Mouse (Mus musculus) olfactory bulb, adult 2 months (tissue): ENCODE results near the gene Gm5725. TPM values are rescaled to one million over a fixed set of nuclear protein-coding genes. Genes with fewer than 3 reads are reported as not detected.
"Not testable (repeated sequence)": the region's sequence is repeated elsewhere in the genome, so short reads cannot be mapped to it uniquely, and the experiment has no call there.

Experiments used
- H3K27ac ChIP-seq: fragments of 200-500 bp; 2 replicates; pipeline ENCODE4 v1.5.1; 2012; ENCODE audit warnings: low read depth, low read length; ENCODE audit not compliant: insufficient read depth
- H3K4me1 ChIP-seq: fragments of 200-500 bp; 2 replicates; pipeline ENCODE4 v1.6.1; 2012; ENCODE audit warnings: low read length; ENCODE audit not compliant: control insufficient read depth, insufficient read depth
- H3K4me3 ChIP-seq: fragments of 200-500 bp; 2 replicates; pipeline ENCODE4 v1.5.1; 2012; ENCODE audit warnings: mild to moderate bottlenecking, low read depth, low read length, moderate library complexity; ENCODE audit not compliant: insufficient read depth
- WGBS: fragments of 180-500 bp; shearing (Covaris S2); methylation state at CpG from one replicate; pipeline ENCODE4 v1.1.7; 2018; 5-methylcytosine and 5-hydroxymethylcytosine counted together
- polyA plus RNA-seq: library from polyadenylated mRNA; stranded (reverse); fragments of >200 nt; gene quantifications from 2 replicates; pipeline ENCODE4 v1.2.4, GENCODE M21; 2012; ENCODE audit warnings: low replicate concordance; ENCODE audit not compliant: missing spikeins, insufficient read depth, insufficient read length

Gm5725 gene
- not detected in 2 replicates for polyA plus RNA-seq

DNA sequence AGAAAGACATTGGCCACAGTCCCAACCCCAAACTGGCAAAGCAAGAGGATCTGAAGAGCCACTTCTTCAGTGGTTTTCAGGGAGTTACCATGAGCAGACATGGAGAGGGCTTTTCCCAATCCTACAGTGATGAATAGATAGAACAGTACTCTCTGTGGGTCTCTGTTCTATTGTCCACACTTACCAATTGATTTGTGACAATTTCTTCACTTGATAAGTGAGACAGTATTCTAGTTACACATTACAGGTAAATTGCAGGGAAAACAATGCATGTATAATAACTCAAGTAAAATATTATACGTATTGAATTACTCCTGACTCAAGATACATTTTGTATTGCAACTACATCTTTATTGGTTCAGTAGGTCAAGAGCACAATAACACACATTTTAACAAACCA, at the start of gene Gm5725:
Gm5725 (minus strand) TSS at position 101 of the 400 bp plus-strand sequence.
- no CpG with 5 or more reads among the region's 1 CpGs for WGBS
- not testable (repeated sequence) for H3K27ac ChIP-seq, H3K4me3 ChIP-seq, H3K4me1 ChIP-seq

- H3K4me1 ChIP-seq, H3K27ac ChIP-seq, H3K4me3 ChIP-seq: not testable (repeated sequence)
- WGBS = no CpG with 5 or more reads among the region's 1 CpGs
These were observed 12.0 kb downstream of the Gm5725 start, which contains the start of gene Vmn1r135 for GRCm38 (mm10) chr7:21832051-21832450. TSS of gene Vmn1r135 (plus strand) at chr7:21832351.

GRCm38 (mm10) chr7:21796628-21797027, 47.4 kb downstream of the Gm5725 start, which contains the start of gene Gm4177:
TSS of gene Gm4177 (minus strand) at chr7:21796728.
- H3K4me3 ChIP-seq, H3K27ac ChIP-seq, H3K4me1 ChIP-seq: not testable (repeated sequence)
- WGBS = no CpG with 5 or more reads among the region's 3 CpGs

Other genes starting within 250 kb of the Gm5725 start
- gene Vmn1r132, start 230.2 kb downstream of the Gm5725 start, polyA plus RNA-seq = not detected in 2 replicates
- not detected in 2 replicates for gene Gm4175, start 82.8 kb downstream of the Gm5725 start, polyA plus RNA-seq
- gene Gm4177, start 47.5 kb downstream of the Gm5725 start, polyA plus RNA-seq = not detected in 2 replicates
- gene Vmn1r135, start 11.9 kb downstream of the Gm5725 start, polyA plus RNA-seq = not detected in 2 replicates
- gene Gm5891, start 77.0 kb upstream of the Gm5725 start, polyA plus RNA-seq = not detected in 2 replicates
- not detected in 2 replicates for gene Vmn1r137, start 150.3 kb upstream of the Gm5725 start, polyA plus RNA-seq
- gene Vmn1r138, start 184.6 kb upstream of the Gm5725 start, polyA plus RNA-seq = not detected in 2 replicates
- gene Gm6176, start 212.0 kb upstream of the Gm5725 start, polyA plus RNA-seq = not detected in 2 replicates
- gene Vmn1r139, start 224.8 kb upstream of the Gm5725 start, polyA plus RNA-seq = not detected in 2 replicates